Mouse (Mus musculus) lung, embryonic 14.5 days (tissue): ENCODE results near the gene Extl1. TPM values are rescaled to one million over a fixed set of nuclear protein-coding genes. Genes with fewer than 3 reads are reported as not detected.

ENCODE experiments used
- ATAC-seq: fragments of 200-750 bp; cut with Nextera tagmentation; 2 replicates; pipeline ENCODE4 v1.8.0; 2017; ENCODE audit warnings: mild to moderate bottlenecking, moderate TSS enrichment, moderate library complexity; ENCODE audit not compliant: insufficient read depth
- DNase-seq: peaks from one replicate; pipeline ENCODE4 v3.0.0-alpha.2; 2015
- H3K27ac ChIP-seq: fragments of 300-500 bp; sonication (generic); 2 replicates; pipeline ENCODE4 v1.5.1; 2014; ENCODE audit warnings: low read depth, mild to moderate bottlenecking, moderate library complexity
- H3K27me3 ChIP-seq: fragments of 300-500 bp; sonication (generic); 2 replicates; pipeline ENCODE4 v1.6.1; 2014; ENCODE audit warnings: low read length, control low read depth; ENCODE audit not compliant: insufficient read depth
- H3K36me3 ChIP-seq: fragments of 300-500 bp; sonication (generic); 2 replicates; pipeline ENCODE4 v1.6.1; 2014; ENCODE audit warnings: control low read depth; ENCODE audit not compliant: insufficient read depth
- H3K4me1 ChIP-seq: fragments of 300-500 bp; sonication (generic); 2 replicates; pipeline ENCODE4 v1.6.1; 2014; ENCODE audit warnings: antibody characterized with exemption, control low read depth; ENCODE audit not compliant: insufficient read depth
- H3K4me2 ChIP-seq: fragments of 300-500 bp; sonication (generic); 2 replicates; pipeline ENCODE4 v1.6.1; 2014; ENCODE audit warnings: mild to moderate bottlenecking
- H3K4me3 ChIP-seq: fragments of 300-500 bp; sonication (generic); 2 replicates; pipeline ENCODE4 v1.5.1; 2014; ENCODE audit warnings: low read depth, low read length
- H3K9ac ChIP-seq: fragments of 300-500 bp; sonication (generic); 2 replicates; pipeline ENCODE4 v1.6.1; 2014
- H3K9me3 ChIP-seq: fragments of 300-500 bp; sonication (generic); 2 replicates; pipeline ENCODE4 v1.6.1; 2016; ENCODE audit warnings: low read depth, low read length, control low read depth
- CTCF ChIP-seq: IDR thresholded peaks from 2 replicates; pipeline ENCODE4 v1.5.1; 2016; ENCODE audit warnings: antibody characterized with exemption, low read depth
- WGBS: fragments of 180-500 bp; shearing (Covaris S2); extraction: QIAGEN DNeasy Blood & Tissue Kit; methylation state at CpG from one replicate; pipeline ENCODE4 v1.1.7; 2014; 5-methylcytosine and 5-hydroxymethylcytosine counted together
- polyA plus RNA-seq: library from polyadenylated mRNA; unstranded; fragments of >200 nt; fragmentation: Nextera tagmentation; extraction: Ambion mirVana; gene quantifications from 2 replicates; pipeline ENCODE4 v1.2.1, GENCODE M21; 2014

The Extl1 gene
- polyA plus RNA-seq, 1 experiment from 2014 or later: 3.7 TPM

DNA sequence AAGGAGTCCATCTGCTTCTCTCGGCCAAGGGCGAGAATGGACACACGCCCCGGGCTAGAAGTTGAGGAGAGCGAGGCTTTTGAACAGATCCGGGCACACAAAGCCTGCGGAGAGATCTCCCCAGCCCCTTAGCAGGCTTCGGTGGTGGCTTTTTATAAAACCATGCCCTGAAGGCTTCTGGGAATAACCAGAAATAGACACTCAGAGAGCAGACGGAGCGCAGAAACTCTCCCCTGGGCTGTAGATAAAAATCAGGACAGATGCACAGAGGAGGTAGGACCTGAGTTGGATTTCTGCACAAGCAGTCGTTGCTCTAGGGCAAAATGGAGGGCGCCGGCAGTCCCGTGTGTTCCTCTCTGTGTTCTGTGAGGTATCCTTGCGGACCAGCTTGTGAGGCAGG, 33.0 kb upstream of the Extl1 start:
- ATAC-seq (no peak), DNase-seq (no peak)
- Histone ChIP-seq H3K27ac (no peak overlapping the region), H3K9ac (no peak overlapping the region), H3K9me3 (no peaks in the 10 kb centered on the region), H3K4me1 (no peaks in the 10 kb centered on the region), H3K4me2 (no peak overlapping the region), H3K4me3 (no peak overlapping the region), H3K36me3 (peaks cover 3% of the 10 kb centered on the region; the same call in 1 of the 2 replicates), H3K27me3 (no peaks in the 10 kb centered on the region)
- WGBS: 76% methylated on average over 15 of the region's 15 CpGs
- no peak for TF ChIP-seq CTCF

DNA sequence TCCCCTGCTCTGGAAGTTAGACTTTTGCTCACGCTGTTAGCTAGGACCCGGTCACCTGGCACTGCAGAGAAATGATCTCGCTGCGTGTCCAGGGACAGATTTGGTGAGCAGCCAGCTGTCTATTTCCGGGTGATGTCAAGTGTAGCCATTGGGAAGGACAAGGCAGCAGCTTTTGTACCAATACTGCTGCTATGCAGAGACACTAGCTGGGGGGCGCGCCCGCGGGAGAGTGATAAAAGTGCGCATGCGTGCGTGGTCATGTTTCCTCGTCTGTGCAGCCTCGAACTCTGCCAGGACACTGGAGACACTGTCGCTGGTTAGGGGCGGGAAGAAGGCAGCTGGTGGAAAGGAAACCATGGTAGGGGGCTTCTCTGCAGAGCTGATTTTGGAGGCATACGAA, 32.5 kb upstream of the Extl1 start:
- WGBS: 74% methylated on average over 17 of the region's 17 CpGs
- no peak for ATAC-seq
- no peak overlapping the region for H3K4me2 ChIP-seq
- no peak overlapping the region for H3K9ac ChIP-seq
- no peak for DNase-seq
- no peak overlapping the region for H3K27ac ChIP-seq
- H3K36me3 ChIP-seq: peaks cover 3% of the 10 kb centered on the region; the same call in 1 of the 2 replicates
- no peaks in the 10 kb centered on the region for H3K4me1 ChIP-seq
- H3K27me3 ChIP-seq: no peaks in the 10 kb centered on the region
- H3K4me3 ChIP-seq: no peak overlapping the region
- H3K9me3 ChIP-seq: no peaks in the 10 kb centered on the region
- TF ChIP-seq CTCF: no peak

DNA sequence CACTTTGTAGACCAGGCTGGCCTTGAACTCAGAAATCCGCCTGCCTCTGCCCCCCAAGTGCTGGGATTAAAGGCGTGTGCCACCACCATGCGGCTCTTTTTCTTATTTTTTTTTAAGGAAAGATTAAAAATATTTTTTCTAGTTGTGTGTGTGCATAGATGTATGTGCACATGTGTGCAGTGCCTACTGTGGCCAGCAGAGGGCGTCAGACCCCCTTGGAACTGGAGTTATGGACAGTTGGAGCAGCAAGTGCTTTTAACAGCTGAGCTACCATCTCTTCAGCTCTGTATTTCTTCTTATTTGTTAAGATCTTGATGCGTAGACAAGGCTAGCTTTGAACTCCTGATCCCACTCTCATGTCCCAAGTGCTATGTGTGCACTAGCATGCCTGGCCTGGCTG, 25.6 kb upstream of the Extl1 start:
- Histone ChIP-seq H3K4me3 (no peak overlapping the region), H3K9me3 (no peaks in the 10 kb centered on the region), H3K4me2 (no peak overlapping the region), H3K36me3 (no peaks in the 10 kb centered on the region; the same call in 1 of the 2 replicates), H3K9ac (no peak overlapping the region), H3K27me3 (no peaks in the 10 kb centered on the region), H3K4me1 (no peaks in the 10 kb centered on the region), H3K27ac (no peak overlapping the region)
- TF ChIP-seq CTCF: peak; percentile 62
- DNase-seq: no peak
- ATAC-seq: no peak
- WGBS: 68% methylated on average over 5 of the region's 5 CpGs

DNA sequence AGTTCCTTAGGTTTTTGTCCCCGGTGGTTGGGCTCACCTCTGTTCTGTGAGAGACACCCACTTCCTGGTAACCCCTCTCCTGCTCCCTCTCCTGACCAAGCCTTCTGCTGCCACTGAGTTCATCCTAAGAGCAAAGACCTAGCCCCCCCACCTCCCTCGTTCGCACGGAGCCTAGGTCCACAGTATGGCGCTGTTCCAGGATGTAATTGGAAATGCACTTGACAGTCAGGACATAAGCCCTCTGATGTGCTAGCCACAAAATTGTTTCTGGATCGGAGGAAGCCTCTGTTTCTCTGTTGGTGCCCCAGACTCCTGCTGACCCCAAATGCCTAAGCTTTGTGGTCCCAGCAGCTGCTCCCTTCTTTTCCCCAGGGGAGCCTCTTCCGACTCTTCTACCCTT, 20.1 kb upstream of the Extl1 start:
- Histone ChIP-seq H3K4me3 (no peak overlapping the region), H3K36me3 (no peaks in the 10 kb centered on the region), H3K27me3 (no peaks in the 10 kb centered on the region), H3K4me1 (peaks cover 8% of the 10 kb centered on the region; the same call in 1 of the 2 replicates), H3K27ac (no peak overlapping the region), H3K9me3 (no peaks in the 10 kb centered on the region), H3K4me2 (no peak overlapping the region), H3K9ac (no peak overlapping the region)
- WGBS: 44% methylated on average over 7 of the region's 7 CpGs
- no peak for TF ChIP-seq CTCF
- DNase-seq (no peak), ATAC-seq (no peak)

DNA sequence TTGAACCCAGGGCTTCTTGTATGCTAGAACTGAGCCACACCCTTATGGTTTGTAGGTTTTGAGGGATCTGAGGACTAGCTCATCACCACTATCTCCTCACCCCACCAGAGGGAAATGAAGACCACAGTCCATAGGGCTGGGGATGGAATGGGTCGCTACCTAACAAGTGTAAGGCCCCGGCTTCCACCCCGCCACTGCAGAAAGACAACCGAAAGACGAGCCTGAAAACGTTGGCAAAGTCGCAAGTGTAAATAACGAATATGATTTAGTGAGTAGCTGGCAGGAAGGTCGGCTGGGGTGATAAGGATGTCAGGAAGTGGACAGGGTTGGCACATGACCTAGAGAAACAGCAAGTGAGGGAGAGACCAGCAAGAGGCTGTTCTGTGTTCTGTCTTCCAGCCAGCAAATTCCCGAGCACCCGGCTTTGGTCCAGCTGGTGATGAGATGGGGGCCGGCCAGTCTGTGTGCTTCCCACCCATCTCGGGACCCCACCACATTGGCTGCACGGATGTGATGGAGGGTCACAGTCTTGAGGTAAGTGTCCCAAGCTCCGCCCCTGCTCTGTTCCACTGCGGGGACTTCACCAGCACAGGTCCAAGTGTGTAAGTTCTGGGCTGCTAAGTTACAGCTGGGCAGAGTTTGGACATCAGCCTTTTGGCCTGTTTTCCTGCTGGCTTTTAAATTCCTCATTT, 19.1 kb upstream of the Extl1 start:
- Histone ChIP-seq H3K9me3 (no peaks in the 10 kb centered on the region), H3K9ac (no peak overlapping the region), H3K4me3 (no peak overlapping the region), H3K36me3 (no peaks in the 10 kb centered on the region), H3K4me1 (peaks cover 8% of the 10 kb centered on the region; the same call in 1 of the 2 replicates), H3K4me2 (no peak overlapping the region), H3K27me3 (no peaks in the 10 kb centered on the region), H3K27ac (no peak overlapping the region)
- ATAC-seq (no peak), DNase-seq (peak; percentile 31)
- 51% methylated on average over 16 of the region's 16 CpGs for WGBS
- no peak for TF ChIP-seq CTCF

DNA sequence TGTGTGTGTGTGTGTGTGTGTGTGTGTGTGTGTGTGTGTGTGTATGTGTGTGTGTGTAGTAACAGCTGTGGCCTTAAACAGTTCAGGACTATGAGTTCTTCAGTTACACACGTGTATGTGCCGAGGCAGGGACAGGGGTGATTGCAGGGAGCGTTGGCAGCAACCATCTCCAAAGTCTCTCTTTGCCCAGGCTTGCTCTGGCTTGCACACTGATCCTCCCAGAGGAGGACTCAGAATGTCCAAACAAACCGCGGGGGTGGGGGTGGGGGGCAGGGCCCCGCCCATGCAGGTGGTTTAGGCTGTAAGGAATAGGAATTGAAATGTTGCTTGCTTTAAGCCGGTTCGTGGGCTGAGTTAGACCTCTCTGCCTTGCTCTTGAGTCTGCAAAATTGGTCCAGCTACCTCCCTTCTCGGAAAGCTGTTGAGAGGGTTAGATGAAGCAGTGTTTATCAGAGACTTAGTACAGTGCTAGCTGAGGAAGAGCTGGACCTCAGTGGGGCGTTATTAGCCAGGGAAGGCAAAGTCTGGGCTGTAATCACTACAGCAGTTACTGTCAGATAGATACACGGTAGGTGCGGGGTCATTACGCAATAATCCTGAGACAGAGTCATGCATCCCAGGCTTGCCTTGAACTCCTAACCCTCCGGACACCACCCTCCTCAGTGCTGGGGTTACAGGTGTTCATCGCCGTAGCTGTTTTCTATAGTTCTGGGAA, 18.4 kb upstream of the Extl1 start:
- Histone ChIP-seq H3K4me3 (no peak overlapping the region), H3K36me3 (no peaks in the 10 kb centered on the region), H3K27ac (no peak overlapping the region), H3K4me2 (peak overlapping the region; percentile 73), H3K27me3 (no peaks in the 10 kb centered on the region), H3K9ac (no peak overlapping the region), H3K9me3 (no peaks in the 10 kb centered on the region), H3K4me1 (peaks cover 8% of the 10 kb centered on the region; the same call in 1 of the 2 replicates)
- no peak for DNase-seq
- peak; percentile 39 for ATAC-seq
- WGBS: 52% methylated on average over 16 of the region's 16 CpGs
- no peak for TF ChIP-seq CTCF

DNA sequence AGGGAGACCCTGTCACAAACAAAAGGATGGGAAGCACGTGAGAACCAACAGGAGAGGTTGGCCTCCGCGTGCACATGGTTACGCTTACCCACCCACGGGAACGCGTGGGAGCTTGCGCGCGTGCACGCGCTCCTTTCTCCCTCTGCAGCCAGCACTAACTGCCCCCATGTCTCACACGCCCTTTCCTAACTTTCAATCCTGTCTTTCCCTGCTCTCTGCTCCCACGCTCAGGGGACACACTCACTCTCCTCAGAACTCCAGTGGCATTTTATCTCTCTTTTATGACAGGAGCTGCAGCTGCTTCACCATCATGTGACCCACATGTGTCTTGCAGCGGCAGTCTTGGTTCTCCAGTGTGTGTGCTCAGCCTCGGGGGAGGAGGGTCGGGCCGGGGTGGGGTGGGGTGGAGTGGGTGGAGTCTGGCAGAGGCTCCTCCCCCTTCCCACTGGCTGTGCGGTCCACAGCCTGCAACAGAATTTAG, 17.6 kb upstream of the Extl1 start:
- 4% methylated on average over 19 of the region's 19 CpGs for WGBS
- peak overlapping the region; percentile 43; the same call in 1 of the 2 replicates for H3K9ac ChIP-seq
- peak overlapping the region; percentile 36 for H3K4me3 ChIP-seq
- no peak for TF ChIP-seq CTCF
- ATAC-seq (peak; percentile 68), DNase-seq (peak; percentile 77)
- H3K36me3 ChIP-seq: no peaks in the 10 kb centered on the region
- no peaks in the 10 kb centered on the region for H3K9me3 ChIP-seq
- peak overlapping the region; percentile 73 for H3K4me2 ChIP-seq
- peaks cover 8% of the 10 kb centered on the region; the same call in 1 of the 2 replicates for H3K4me1 ChIP-seq
- no peaks in the 10 kb centered on the region for H3K27me3 ChIP-seq
- H3K27ac ChIP-seq: no peak overlapping the region
